Mouse (Mus musculus) spleen, embryonic (tissue): ENCODE measurements at regions not wholly inside any gene's neighbourhood (a gene's known extent, or its start where the extent isn't known, plus 50 kb on each side); places are given as distances from the start of the nearest gene placed in this dataset.

ENCODE experiments used
- CTCF ChIA-PET: fragments of 350-600 bp; sonication (Branson Sonifier 250); formaldehyde crosslinking; loops from one replicate; lab custom pipeline; 2022; lab: Charles Lee

DNA sequence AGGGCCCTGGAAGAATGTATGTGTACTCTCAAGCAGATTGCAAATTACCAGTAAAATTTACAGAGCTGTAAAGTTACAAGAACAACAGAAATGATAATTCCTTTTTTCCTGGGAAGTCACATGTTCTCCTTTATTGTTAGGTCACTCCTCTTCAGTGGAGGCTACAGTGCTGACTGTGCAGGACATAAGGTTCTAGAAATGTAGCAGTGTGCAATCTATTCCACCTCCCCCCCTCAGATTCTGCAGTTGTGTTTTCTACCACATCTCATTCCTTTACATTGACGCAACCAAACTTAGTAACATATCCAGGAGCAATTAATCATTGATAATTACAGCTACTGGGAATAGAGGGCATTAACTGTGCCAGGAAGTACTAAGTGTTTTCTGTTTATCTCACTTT is 385.3 kb upstream of the Tnc start:
- CTCF ChIA-PET, result no interaction called here

DNA sequence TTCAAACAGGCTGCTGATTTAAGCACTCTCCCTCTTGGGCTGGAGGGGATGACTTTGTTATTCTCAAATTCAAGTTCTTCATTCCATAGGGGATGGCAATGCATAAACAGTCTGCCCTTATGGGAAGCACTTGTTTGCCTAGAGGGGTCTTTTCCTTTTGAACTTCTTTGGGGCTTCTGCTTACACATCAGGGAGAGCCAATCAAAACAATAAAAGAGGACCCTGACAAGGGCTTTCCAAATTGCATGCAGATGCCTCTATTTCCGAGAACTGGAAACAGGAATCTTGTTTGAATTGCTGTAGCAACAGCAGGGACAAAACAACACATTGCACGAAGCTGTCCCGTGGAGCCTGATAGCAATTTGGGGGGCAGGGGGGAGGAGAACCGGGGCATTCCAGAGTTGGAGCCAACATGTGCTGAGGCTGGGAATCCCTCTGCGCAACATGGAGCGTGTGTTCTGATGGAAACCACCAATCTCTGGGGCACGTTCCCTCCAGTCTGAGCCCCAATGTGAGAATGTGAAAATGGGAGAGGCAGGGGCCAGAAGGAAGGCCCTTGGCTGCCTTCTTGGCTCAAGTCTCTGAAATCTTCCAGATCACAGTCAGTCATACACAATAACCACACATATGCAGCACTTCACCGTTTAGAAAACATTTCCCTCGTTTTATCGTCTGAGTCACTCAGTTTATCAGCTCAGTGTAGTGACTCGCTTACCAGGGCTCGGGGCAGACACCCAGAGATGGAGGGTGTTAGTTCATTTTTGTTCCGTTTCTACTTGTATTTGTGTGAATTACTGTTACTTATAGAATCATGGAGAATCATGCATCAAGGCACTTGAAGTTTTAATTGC is 391.2 kb upstream of the Tnc start:
- CTCF ChIA-PET, result no interaction called here

DNA sequence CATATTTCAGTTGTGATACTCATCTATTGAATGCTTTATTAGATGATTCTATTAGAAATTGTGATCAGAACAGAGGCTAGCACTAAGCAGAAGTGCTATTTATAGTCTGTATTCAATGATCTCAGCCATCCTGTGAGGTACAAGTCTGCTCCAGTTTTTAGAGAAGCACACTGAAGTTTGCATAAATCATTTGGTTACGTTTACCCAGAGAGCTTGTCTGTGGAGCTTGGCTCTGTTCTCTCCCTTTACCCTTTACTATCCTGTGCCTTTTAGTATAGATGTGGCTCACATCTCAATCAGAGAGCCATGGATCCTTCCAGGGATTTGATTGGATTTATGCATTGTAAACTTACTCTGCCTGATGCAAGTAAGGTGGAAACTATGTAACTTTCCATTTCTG is 404.6 kb upstream of the Tnc start:
- CTCF ChIA-PET, result no interaction called here

DNA sequence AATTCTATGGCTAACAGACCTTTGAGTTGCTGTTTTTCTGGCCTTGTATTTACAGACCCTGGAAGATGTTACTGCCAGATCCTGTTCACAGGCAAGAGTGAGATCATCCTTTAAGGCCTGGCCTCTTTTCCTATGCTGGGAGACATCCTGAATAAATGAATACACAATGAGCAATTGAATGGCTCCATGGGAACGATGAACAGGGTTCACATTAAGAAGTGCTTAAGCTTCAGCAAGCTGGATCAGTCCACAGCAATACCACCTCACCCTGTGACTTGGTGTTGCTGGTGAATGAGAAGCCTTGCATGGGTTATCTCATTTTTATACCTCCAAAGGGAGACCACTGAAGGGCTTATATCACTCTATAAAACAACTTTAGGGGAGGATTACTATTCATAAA is 405.1 kb upstream of the Tnc start:
- CTCF ChIA-PET, result no interaction called here

DNA sequence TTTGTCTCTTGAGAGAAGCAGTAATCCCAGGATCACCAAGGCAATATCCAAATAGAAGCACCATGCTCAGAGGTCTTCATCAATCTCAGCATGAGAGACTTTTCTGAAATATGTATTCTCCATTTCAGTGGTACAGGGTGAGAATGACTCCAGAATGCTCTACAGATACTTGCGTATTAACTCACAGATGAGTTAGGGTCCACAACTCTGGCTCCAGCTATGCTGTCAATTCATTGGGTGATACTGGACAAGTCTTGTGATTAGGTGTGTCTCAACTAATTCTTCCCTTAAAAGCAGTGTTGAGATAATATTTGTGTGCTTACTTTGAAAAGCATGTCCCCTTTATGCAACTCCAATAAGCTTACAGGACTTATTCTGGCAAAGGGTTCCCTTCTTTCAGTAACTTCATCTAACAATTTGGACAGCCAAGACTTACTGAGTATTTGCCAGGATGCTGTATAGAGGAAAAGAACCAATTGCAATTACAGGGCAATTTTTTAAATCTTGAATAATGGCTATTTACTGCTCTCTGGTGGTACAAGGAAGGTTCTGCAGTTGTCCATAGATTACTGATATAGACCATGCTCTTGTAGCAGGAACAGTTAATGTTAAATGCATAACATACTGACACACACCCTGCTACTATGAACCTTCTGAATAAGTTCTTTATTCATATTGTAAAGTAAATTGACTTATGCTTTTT is 445.6 kb upstream of the Tnc start:
- CTCF ChIA-PET, result no interaction called here

DNA sequence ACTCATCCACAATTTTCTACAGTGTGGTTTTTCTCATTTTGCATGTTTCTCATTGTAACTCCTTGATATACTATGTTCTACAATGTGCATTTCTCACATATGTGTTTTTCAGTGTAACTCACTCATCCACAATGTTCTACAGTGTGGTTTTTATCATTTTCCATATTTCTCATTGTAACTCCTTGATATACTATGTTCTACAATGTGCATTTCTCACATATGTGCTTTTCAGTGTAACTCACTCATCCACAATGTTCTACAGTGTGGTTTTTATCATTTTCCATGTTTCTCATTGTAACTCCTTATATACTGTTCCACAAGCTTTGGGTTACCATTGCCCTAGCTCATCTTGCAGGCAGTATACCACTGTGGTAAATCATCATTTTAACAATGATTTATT is 450.9 kb upstream of the Tnc start:
- CTCF ChIA-PET, result interaction anchor here (0.6 kb wide), 1 partner anchor 32 kb away, joined by 5 read pairs; no protein-coding TSS in a partner anchor

DNA sequence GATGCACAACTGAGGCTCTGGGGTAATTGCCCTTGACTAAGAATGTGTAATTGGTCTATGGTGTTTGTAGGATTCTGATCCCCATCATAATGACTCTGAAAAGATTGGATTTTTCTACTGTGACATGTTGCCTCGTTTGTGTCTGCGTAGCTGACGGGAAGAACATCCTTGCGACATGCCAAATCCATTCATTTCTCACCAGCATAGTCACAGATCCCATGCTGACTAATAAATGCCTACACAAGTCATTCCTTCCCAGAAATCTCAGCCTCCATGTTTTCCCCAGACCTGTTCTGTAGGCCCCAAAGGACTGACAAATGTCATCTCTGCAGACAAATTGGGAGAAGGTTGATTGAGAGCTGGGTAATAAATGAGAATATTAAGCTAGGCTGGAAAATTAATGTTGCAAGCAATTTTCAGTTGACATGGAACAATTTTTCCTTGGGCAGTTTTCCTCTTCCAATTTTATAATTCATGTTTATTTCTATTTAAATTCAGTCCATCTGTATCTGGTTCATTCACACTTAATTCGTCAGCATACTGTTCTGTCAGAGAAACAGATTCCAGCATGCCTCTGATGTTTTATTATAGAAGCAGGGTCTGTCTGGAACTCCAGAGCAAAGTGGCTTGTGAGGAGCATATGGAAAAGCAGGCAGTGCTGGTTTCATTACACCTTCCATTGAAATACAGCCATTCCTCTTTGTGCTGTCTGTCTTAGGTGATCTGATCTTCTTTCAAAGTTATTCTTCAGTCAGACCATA is 454.0 kb upstream of the Tnc start:
- CTCF ChIA-PET, result no interaction called here

DNA sequence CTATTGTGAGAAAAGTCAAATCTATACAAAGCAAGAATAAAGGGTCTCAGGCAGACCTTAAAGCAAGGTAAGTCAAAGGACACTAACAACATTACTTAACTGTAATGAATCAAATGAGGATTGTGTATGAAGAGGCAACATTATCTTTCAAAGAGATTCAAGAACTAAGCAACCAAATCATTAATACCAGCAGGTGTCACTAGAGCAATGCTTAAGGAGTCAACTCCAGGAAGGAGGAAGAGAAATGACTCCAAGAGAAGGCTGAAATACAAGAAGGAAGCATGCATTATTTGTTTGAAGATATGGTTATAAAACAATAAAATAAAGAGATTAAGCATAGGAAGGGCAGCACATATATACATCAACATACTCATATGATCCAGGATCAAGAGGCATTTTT is 475.1 kb upstream of the Tnc start:
- CTCF ChIA-PET, result no interaction called here

DNA sequence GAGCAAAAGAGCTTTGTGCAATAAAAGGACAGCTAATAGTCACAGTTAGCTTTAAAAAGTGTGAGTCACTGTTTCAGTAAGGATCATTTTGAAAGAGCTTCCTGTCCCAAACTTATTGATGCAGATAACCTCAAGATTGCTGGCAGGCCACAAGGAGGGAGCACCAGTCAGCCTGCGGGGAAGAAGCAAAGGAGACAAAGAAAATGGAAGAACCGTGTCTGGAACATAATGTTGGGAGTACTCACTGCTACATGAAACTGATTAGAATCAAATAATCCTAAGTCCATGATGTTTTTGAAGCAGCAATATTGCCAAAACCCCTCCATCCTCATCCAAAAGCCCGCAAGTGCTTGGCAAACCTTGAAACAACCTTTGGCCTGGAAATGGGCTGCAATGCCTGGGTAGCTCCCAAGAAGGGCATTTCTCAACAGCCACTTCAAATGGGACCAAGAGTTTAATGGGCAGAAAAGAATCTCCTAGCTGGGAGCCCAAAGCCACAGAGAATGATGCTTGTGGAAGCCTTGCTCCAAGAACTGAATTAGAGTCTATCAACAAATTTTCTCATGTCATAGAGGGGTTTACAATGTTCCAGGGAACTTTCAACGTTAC is 481.0 kb upstream of the Tnc start:
- CTCF ChIA-PET, result no interaction called here

DNA sequence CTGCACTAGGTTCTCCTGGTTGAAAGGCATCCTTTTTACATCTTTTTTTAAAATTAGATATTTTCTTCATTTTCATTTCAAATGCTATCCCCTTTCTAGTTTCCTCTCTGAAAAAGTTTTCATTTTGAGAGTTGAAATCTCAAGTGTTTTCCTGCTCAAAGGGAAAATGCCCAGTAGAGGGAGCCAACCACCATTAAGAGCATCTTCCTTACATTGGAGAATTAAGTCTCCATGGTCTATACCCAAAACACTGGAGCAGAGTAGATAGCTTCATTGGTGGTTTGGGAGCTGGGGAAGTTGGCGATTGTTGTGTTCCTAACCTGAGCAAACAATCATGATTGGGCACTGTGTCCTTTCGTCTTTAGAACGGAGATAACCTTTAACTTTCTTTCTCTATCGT is 483.8 kb upstream of the Tnc start:
- CTCF ChIA-PET, result no interaction called here

DNA sequence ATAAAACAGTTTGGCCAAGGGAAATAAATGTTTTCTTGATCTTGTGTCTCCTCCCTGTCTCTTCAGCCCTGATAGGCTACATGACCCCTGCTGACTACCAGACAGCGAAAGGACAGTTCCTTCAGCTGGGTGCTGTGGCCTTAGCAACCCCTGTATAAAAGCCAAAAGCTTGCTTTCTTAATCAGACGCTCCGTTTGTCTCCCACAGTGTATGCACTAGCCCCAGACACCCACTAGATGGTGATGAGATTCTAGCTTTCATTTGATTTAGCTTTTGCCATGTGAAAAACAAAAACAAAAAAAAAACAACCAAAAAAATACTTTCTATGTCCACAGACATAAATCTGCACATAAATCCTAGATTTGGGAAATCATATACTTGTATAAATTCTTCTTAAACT is 486.2 kb upstream of the Tnc start:
- CTCF ChIA-PET, result no interaction called here

DNA sequence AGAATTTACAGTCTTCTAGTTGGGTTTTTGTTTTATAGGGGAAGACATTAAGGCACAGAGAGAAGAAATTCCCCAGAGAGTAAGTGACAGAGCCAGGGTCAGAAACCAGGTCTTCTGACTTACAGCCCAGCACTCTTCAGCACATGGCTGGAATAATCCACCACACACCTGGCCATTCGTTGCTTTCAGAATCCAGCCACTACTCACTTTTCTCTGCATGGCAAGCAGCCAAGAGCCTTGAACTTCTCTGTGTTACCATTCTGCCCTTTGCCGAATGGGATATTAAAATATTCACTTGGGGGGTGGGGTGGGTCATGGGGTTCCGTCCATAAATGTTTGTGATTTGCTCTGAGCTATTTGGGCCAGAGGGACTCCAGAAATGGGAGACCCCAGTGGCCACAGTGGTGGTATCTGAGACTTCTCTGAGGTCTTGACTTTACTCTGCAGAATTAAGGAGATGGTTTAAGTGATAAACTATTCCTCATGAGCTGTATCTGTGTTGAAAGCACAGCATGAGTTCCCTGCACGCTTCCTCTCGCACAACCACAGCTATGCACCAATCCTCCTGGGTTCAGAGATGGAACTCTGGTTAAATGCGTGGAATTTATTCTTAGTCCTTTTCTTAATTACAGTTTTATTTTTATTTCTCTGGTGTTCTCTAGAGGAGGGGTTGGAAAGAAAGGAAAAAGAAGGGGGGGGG is 488.9 kb upstream of the Tnc start:
- CTCF ChIA-PET, result no interaction called here

DNA sequence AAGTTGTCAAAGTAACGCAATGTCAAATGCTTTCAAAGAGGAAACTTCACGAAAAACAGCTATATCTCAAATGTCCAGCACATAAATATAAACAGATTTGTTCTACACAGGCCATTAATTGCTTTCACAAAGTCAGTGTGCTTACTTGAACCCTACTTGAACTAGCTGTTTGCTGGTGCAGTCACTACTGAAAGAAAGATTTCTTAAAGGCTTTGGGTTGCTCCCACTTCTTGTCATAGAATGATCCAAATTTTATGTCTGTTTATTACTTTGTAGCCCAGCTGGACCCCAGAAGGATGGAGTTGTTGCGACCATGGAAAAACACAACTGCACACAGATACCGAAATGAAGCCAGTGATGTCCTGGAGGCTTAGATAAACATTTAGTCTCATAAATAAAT is 491.2 kb upstream of the Tnc start:
- CTCF ChIA-PET, result no interaction called here

DNA sequence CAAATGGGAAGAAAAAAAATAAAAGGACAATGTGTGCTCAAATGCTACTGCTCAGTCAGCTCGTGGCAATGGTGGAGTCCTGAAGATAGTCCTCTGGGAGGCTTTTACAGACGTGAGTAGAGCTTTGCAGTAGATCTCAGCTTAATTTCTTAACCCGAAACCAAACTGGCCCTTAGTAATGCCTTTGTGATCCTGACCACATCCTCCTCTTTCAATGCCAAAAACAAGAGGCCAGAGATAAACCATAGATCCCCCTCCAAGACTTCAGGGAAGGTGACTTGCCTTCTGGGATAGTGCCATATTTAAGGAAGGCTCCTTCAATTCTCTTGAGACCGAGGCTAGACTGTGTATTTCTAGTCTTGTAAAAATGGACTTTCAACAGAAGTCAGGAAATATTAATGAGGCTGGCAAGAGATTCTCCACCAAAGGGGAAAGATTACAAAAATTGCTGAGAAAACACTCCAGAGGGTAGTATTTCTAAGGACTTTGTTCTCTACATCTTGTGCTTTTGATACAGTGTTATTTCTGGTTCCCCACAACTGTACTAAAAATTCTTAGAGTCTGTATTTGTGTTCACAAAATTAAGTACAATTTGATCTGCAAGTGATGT is 497.9 kb upstream of the Tnc start:
- CTCF ChIA-PET, result no interaction called here

DNA sequence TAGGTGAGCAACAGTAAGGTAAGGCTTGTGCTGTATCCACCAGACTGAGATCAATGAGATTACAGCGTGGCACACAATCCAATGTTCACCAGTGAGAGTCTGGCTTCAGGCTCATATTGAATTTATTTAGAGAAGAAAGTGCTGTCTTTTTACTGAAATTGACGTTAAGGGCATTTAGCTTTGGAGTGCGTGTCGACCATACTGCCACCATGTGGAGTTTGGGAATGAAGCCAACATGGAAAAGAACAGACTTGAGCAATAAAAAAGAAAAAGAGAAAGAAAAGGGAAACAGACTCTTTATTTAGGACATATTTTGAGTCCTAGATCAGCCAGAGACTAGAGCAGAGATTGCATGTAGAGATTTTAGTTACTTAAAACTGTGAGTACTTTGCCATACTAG is 499.6 kb upstream of the Tnc start:
- CTCF ChIA-PET, result no interaction called here

DNA sequence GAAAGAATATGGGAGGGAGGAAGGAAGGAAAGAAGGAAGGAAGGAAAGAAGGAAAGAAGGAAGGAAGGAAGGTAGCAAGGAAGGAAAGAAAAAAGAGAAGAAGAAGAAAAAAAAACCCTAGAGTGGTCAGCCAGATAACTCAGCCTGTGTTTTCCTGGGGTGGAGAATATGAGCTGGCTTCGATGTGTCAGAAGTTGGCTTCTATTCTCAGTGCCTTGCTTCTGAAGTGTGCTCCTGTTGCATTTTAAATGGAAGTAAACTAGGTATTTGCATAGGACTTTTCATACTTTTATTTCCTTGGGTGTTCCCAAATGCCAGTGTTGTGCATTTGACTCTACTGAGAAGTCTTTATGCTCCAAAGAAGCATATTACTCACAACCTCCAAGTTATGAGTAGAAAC is 515.7 kb upstream of the Tnc start:
- CTCF ChIA-PET, result no interaction called here

DNA sequence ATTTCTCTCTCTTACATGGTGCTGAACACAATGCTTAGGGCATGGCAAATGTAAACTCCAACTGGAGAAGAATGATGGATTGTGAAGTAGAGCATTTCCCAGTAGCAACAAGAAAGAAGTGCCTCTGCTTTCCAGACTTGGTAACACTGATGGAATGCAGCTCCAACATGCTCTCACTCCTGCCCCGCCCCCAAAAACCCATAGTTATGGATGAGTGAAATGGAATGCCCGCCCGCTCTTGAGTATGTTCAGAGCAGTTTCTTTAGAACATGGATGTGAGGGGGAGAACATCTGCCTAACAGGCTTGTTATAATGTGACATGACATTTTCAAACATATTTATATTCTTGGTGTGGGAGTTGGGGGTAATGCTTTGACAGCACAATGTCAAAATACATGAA is 517.2 kb upstream of the Tnc start:
- CTCF ChIA-PET, result no interaction called here

DNA sequence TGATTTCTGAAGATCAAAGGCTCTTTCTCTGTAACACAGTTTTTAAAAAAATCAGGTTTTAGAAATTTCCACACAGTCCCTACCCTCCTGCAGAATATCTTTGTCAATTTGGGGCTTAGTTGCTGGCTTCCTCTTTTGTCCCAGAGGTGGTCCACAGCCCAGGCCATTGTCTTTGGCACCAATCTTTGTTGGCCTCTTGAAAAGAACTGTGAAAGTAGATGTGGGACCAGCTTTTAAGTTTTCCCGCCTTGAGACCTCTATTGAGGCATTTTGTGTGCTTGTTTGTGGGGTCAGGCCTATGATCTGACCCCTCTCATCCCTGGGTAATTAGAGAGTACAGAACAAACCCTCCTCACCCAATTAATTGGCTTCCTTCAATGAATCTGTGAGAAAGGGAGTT is 523.9 kb upstream of the Tnc start:
- CTCF ChIA-PET, result no interaction called here

DNA sequence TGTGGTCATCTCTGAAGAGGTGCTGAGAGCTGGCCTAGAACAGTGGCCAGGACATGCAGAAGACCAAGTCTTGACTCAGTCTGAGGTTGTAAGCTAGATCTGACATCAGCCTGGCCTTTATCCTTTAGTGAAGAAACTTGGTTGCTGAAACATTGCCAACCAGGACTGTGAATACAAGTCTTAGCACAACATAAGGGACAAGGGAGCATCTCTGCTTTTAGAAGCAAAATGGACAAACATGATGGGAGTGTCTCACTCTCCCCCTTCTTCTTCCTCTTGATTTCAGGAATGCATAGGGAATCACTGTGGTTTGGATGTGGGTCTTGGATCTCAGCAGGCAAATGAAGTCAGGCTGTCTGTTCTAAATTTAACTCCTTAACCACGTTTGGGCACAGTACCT is 529.1 kb upstream of the Tnc start:
- CTCF ChIA-PET, result no interaction called here

DNA sequence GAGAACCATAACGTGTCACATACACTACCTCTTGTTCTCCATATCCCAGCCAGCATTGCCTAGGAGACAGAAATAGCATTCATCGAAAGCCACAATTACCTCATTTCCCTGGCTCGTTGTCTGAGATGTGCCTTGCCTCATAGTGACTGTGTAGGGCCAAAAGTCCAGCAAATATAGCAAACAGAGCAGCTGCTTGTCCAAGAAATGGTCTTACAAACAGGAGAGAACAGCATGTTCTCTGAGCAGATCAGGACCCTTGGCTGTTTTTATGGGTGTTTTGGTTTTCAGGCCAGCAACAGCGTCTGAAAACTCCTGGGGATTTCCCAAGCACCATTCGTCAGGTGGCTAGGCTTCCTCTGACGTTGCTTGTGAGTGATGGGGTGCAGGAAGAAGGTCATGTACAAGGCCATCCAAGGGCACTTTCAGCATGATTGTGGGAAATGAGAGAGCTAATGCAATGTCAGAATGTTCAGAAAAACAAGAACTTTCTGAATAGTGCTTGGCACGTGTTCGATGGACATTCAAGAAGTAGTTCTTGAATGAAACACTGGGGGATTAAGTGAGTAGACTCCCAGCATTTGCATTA is 528.9 kb upstream of the Pappa start:
- CTCF ChIA-PET, result no interaction called here

DNA sequence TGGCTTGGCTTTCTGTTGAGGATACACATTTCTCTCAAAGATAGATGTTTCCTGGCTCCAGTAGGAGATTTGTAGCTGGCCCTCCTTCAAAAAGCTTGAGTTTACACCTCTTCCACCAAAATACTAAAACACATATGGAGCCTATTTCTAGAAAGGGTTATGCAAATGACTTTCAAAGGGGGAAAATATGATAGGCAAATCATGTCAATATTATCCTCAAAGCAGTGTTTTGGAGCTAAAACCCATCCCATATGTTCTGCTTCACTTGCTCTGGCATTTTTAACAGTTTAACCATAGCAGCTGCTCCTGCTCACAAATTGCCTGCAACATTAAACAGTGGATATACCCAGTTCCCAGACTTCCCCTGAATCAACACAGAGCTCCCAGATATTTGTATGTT is 525.5 kb upstream of the Pappa start:
- CTCF ChIA-PET, result no interaction called here
